Mouse (Mus musculus): ENCODE results near the gene Prodh2.

DNA sequence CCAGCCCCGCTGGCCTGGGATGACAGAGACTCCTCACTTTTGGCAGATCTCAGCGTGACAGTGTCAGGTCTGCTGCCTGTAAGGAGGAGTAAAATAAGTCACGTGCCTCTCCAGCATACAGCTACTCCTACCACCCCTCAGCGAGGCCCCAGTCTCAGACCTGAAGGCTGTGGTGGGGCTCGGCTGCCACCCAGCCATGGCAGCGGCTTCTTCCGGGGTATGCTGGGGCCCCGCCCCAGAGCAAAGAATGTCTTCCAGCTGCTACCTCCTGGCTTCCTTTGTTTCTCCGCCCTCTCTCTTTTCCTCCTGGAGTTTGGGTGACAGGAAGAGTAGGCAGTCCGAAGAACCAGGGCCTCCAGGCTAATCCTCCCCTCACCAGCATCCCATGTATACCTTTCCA is 32.5 kb downstream of the Prodh2 start:
- no peak for TF ChIP-seq CTCF (IDR thresholded peaks at IDR 0.05; ENCODE audit: borderline replicate concordance, extremely low read depth, insufficient read depth, insufficient read length)
- TF ChIP-seq POLR2A (IDR thresholded peaks at IDR 0.05; ENCODE audit: borderline replicate concordance, extremely low read depth, insufficient read depth, insufficient read length, poor library complexity, severe bottlenecking): no peak

Data from brain, embryonic 14.5 days (tissue).